In the genomic region with DNA sequence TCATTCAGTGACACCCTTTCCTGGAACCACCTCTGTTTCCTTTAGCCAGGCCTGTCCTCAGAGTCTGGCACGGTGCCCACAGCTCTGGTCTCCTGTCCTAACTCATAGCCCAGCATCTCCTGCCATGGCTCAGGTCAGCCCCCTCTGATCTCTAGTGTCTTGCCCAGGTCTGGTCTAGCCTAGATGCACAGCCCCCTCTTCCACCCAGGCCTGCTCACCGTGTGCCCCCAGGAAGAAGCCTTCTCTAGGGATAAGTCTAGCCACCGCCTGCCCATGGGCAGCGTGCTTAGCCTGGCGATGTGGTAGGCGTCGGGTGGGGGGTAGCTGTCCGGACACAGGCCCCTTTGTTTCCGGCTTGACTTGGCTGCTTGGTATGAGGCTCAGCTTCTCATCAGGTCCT, we compare ENCODE assay signal across 10 mouse cellular contexts. TPM values are rescaled to one million over a fixed set of nuclear protein-coding genes. Genes with fewer than 3 reads are reported as not detected.
A peak's percentile ranks its signal among the peaks of the same experiment; 100 is the strongest.
DNase-seq lines count a peak whose midpoint lies in the region; ATAC-seq lines count a peak whose summit lies in the region.
"Had no signal": no experiment of that assay in that cellular context is flagged by ENCODE, and none has a peak within 500 bp of the region (broad histone marks: within the 10 kb centered on the region; RNA-seq: fewer than 3 reads in every experiment).

No protein-coding gene starts in this region.

- peak; percentile 50 for DNase-seq in kidney, postnatal 10 days
- no peak for DNase-seq in kidney, adult 9 months
- DNase-seq in testis, postnatal 10 days (ENCODE audit: low spot score): peak; percentile 68
- DNase-seq in testis, postnatal 14 days (ENCODE audit: low spot score): no peak
- DNase-seq in right cerebral cortex, postnatal 4 days: peak; percentile 53
- no peak for DNase-seq in gastrocnemius, adult 18-20 months (ENCODE audit: low spot score)
- no peak for DNase-seq in kidney, adult 8-10 months
- DNase-seq: liver, postnatal 0 days had no signal

- WGBS in hindbrain, embryonic 16.5 days: 55% methylated on average over 9 of the region's 9 CpGs

- H3K36me3 ChIP-seq in hindbrain, embryonic 16.5 days (ENCODE audit: control insufficient read depth, insufficient read depth, low read length): no peaks in the 10 kb centered on the region

- peak; percentile 76 for ATAC-seq in hindbrain, embryonic 16.5 days
- ATAC-seq: liver, postnatal 0 days had no signal

- no peaks in the 10 kb centered on the region for H3K9me3 ChIP-seq in hindbrain, embryonic 16.5 days (ENCODE audit: control insufficient read depth, low read length)
- H3K9me3 ChIP-seq: embryonic facial prominence, embryonic 12.5 days had no signal

- H3K4me2 ChIP-seq in hindbrain, embryonic 16.5 days (ENCODE audit: low read length): no peak overlapping the region
- H3K4me2 ChIP-seq: embryonic facial prominence, embryonic 12.5 days had no signal

- H3K27ac ChIP-seq in hindbrain, embryonic 16.5 days (ENCODE audit: low read depth, low read length): peak overlapping the region; percentile 70
- H3K27ac ChIP-seq: embryonic facial prominence, embryonic 12.5 days had no signal

- H3K9ac ChIP-seq in hindbrain, embryonic 16.5 days (ENCODE audit: low read depth, low read length): no peak overlapping the region; the same call in 1 of the 2 replicates
- H3K9ac ChIP-seq: embryonic facial prominence, embryonic 12.5 days; liver, postnatal 0 days had no signal

- no peaks in the 10 kb centered on the region for H3K27me3 ChIP-seq in hindbrain, embryonic 16.5 days (replicated peaks; ENCODE audit: control insufficient read depth, insufficient read depth, low read length)
- H3K27me3 ChIP-seq: embryonic facial prominence, embryonic 12.5 days had no signal

- H3K4me3 ChIP-seq in hindbrain, embryonic 16.5 days (ENCODE audit: low read length): no peak overlapping the region
- H3K4me3 ChIP-seq: embryonic facial prominence, embryonic 12.5 days had no signal

- H3K4me1 ChIP-seq in hindbrain, embryonic 16.5 days (ENCODE audit: control insufficient read depth, insufficient read depth, low read depth, low read length): peaks cover 6% of the 10 kb centered on the region
- H3K4me1 ChIP-seq: embryonic facial prominence, embryonic 12.5 days had no signal

RNA-seq across cellular contexts. Expression of gene Ccdc24, which starts 17.2 kb away (rescaled TPM):
- 2.1 and 2.2 TPM in 2 replicates for polyA plus RNA-seq in hindbrain, embryonic 16.5 days (2015; fragmentation: Nextera tagmentation; extraction: Ambion mirVana)
- under 1 TPM in 1 of 2 experiments, not detected in 1; 0.52 TPM for total RNA-seq in gastrocnemius, adult 18-20 months (2021)

RNA-seq across cellular contexts. Expression of gene Slc6a9, which starts 20.8 kb away (rescaled TPM):
- polyA plus RNA-seq in hindbrain, embryonic 16.5 days (2015; fragmentation: Nextera tagmentation; extraction: Ambion mirVana): 55.3 and 63.8 TPM in 2 replicates
- total RNA-seq in gastrocnemius, adult 18-20 months (2021): 1 to 10 TPM; 5.7 to 6.0 TPM

RNA-seq across cellular contexts. Expression of gene B4galt2, which starts 28.1 kb away (rescaled TPM):
- 64.4 and 65.6 TPM in 2 replicates for polyA plus RNA-seq in hindbrain, embryonic 16.5 days (2015; fragmentation: Nextera tagmentation; extraction: Ambion mirVana)
- total RNA-seq in gastrocnemius, adult 18-20 months (2021): 1 to 10 TPM; 1.8 to 2.0 TPM

RNA-seq across cellular contexts. Expression of gene Atp6v0b, which starts 32.0 kb away (rescaled TPM):
- polyA plus RNA-seq in hindbrain, embryonic 16.5 days (2015; fragmentation: Nextera tagmentation; extraction: Ambion mirVana): 631 and 701 TPM in 2 replicates
- 10 to 100 TPM; 82.2 to 83.6 TPM for total RNA-seq in gastrocnemius, adult 18-20 months (2021)

RNA-seq across cellular contexts. Expression of gene Dph2, which starts 36.7 kb away (rescaled TPM):
- 21.8 and 24.0 TPM in 2 replicates for polyA plus RNA-seq in hindbrain, embryonic 16.5 days (2015; fragmentation: Nextera tagmentation; extraction: Ambion mirVana)
- total RNA-seq in gastrocnemius, adult 18-20 months (2021): 1 to 10 TPM; 3.1 to 3.2 TPM

Comparison
In these comparisons a context has a peak if more than half of its experiments do, and no peak if none do; other contexts are left out.
1. DNase-seq: peak in kidney, postnatal 10 days (single experiment), testis, postnatal 10 days (single experiment) and right cerebral cortex, postnatal 4 days (single experiment); none in kidney, adult 9 months (single experiment), testis, postnatal 14 days (single experiment), gastrocnemius, adult 18-20 months (single experiment) and kidney, adult 8-10 months (0 of 2).